In the genomic region with DNA sequence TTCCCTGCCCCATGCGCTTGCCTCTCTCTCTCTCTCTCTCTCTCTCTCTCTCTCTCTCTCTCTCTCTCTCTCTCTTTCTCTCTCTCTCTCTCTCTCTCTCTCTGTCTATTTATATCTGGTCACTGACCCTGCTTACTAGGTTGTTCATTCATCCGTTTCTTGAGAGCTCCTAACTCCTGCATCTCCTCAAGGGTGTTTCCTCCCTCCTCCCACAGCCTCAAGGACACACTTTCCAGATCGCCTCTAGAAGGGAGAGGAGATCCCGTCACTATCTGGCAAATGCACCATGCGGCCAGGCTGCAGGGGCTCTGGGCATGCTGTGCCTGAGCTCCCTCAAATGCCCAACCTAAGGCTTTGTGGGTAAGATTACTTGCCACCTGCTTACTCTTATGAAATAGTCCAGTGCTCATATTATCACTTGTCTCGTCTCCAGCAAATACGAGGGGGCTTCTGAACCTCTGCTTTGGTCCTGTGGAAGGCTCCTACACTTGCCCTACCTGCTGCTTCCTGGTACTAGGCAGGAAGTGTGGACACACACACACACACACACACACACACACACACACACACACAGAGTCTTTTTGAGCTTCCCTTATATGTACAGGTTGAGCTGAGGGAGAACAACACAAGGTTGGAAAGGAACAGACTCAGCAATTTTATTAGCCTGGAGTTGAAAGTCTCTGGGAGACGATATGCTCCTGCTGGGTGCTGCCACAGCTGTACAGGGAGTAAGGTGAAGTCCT, we compare ENCODE assay signal across 17 mouse cellular contexts. TPM values are rescaled to one million over a fixed set of nuclear protein-coding genes. Genes with fewer than 3 reads are reported as not detected.
DNase-seq lines count a peak whose midpoint lies in the region; ATAC-seq and TF ChIP-seq lines count a peak whose summit lies in the region.
"Had no signal": no experiment of that assay in that cellular context is flagged by ENCODE, and none has a peak within 500 bp of the region (broad histone marks: within the 10 kb centered on the region; RNA-seq: fewer than 3 reads in every experiment).

No protein-coding gene starts in this region.

- no peaks in the 10 kb centered on the region for H3K9me3 ChIP-seq in kidney, embryonic 15.5 days (replicated peaks)
- H3K9me3 ChIP-seq in hindbrain, embryonic 11.5 days (ENCODE audit: control insufficient read depth, low read length): no peaks in the 10 kb centered on the region
- H3K9me3 ChIP-seq: midbrain, embryonic 13.5 days had no signal

- 27% methylated on average over 7 of the region's 8 CpGs for WGBS in kidney, adult 2 months
- 59% methylated on average over 8 of the region's 8 CpGs for WGBS in kidney, embryonic 15.5 days
- WGBS in hindbrain, embryonic 11.5 days: 87% methylated on average over 8 of the region's 8 CpGs

- H3K4me1 ChIP-seq in kidney, adult 2 months (ENCODE audit: control insufficient read depth, insufficient read depth, low read length): peaks cover 43% of the 10 kb centered on the region
- H3K4me1 ChIP-seq in kidney, embryonic 15.5 days: peaks cover 55% of the 10 kb centered on the region
- no peaks in the 10 kb centered on the region for H3K4me1 ChIP-seq in hindbrain, embryonic 11.5 days (replicated peaks; ENCODE audit: control insufficient read depth, insufficient read depth, low read length)
- H3K4me1 ChIP-seq: midbrain, embryonic 13.5 days had no signal

- peak overlapping the region; percentile 54 for H3K4me3 ChIP-seq in gastrocnemius, adult 2 months
- H3K4me3 ChIP-seq in kidney, adult 2 months (ENCODE audit: insufficient read depth, low read depth, low read length): no peak overlapping the region
- H3K4me3 ChIP-seq in kidney, embryonic 15.5 days (replicated peaks): no peak overlapping the region
- no peak overlapping the region for H3K4me3 ChIP-seq in hindbrain, embryonic 11.5 days (ENCODE audit: low read depth, low read length)
- H3K4me3 ChIP-seq: embryonic facial prominence, embryonic 13.5 days; midbrain, embryonic 13.5 days; neural tube, embryonic 13.5 days had no signal

- no peak overlapping the region for H3K9ac ChIP-seq in kidney, embryonic 15.5 days
- no peak overlapping the region for H3K9ac ChIP-seq in hindbrain, embryonic 11.5 days (ENCODE audit: low read depth, low read length)
- H3K9ac ChIP-seq: embryonic facial prominence, embryonic 13.5 days; midbrain, embryonic 13.5 days; neural tube, embryonic 13.5 days had no signal

- ATAC-seq in kidney, embryonic 15.5 days (replicated peaks; ENCODE audit: low FRiP score): no peak
- ATAC-seq in hindbrain, embryonic 11.5 days (ENCODE audit: low FRiP score): no peak
- ATAC-seq: forebrain, embryonic 14.5 days had no signal

- H3K27ac ChIP-seq in gastrocnemius, adult 2 months: peak overlapping the region; percentile 70
- H3K27ac ChIP-seq in kidney, adult 2 months (ENCODE audit: insufficient read depth, low read depth, low read length): peak overlapping the region; percentile 63
- peak overlapping the region; percentile 82 for H3K27ac ChIP-seq in kidney, embryonic 15.5 days
- no peak overlapping the region for H3K27ac ChIP-seq in hindbrain, embryonic 11.5 days (ENCODE audit: low read depth, low read length)
- H3K27ac ChIP-seq: embryonic facial prominence, embryonic 13.5 days; midbrain, embryonic 13.5 days had no signal

- no peak for TF ChIP-seq CTCF in gastrocnemius, adult 2 months (IDR thresholded peaks at IDR 0.05)
- TF ChIP-seq CTCF in kidney, adult 2 months (conservative IDR thresholded peaks at IDR 0.05; ENCODE audit: insufficient read depth, insufficient read length, low read depth, low read length): no peak

- H3K36me3 ChIP-seq in kidney, adult 2 months (ENCODE audit: control insufficient read depth, insufficient read depth, low read length): no peaks in the 10 kb centered on the region
- peaks cover 6% of the 10 kb centered on the region; the same call in 1 of the 2 replicates for H3K36me3 ChIP-seq in kidney, embryonic 15.5 days
- no peaks in the 10 kb centered on the region for H3K36me3 ChIP-seq in hindbrain, embryonic 11.5 days (ENCODE audit: control insufficient read depth, insufficient read depth, low read length)

- intact Hi-C loops in gastrocnemius, adult 2 months (cut with DNase I): no loop called here

- no peaks in the 10 kb centered on the region for H3K27me3 ChIP-seq in kidney, adult 2 months (replicated peaks; ENCODE audit: control insufficient read depth, insufficient read depth, low read length)
- H3K27me3 ChIP-seq in kidney, embryonic 15.5 days: no peaks in the 10 kb centered on the region
- H3K27me3 ChIP-seq in hindbrain, embryonic 11.5 days (ENCODE audit: control insufficient read depth, insufficient read depth, low read length): no peaks in the 10 kb centered on the region
- H3K27me3 ChIP-seq: embryonic facial prominence, embryonic 13.5 days; midbrain, embryonic 13.5 days; neural tube, embryonic 13.5 days had no signal

- no peak for DNase-seq in gastrocnemius, adult 2 months
- DNase-seq in gastrocnemius, postnatal 10 days: no peak
- peak; percentile 68 for DNase-seq in kidney, adult 2 months
- no peak for DNase-seq in kidney, adult 18-20 months
- no peak for DNase-seq in thymus, postnatal 14 days
- no peak for DNase-seq in hindbrain, embryonic 11.5 days (ENCODE audit: low spot score)
- no peak for DNase-seq in c-Kit-positive CD71-positive TER-119-positive erythroid progenitor cells, embryonic 14.5 days (ENCODE audit: low spot score)
- DNase-seq: thymus, postnatal 25 days had no signal

- no peak for TF ChIP-seq POLR2A in kidney, adult 2 months (IDR thresholded peaks at IDR 0.05; ENCODE audit: low read depth, low read length)

- H3K4me2 ChIP-seq in kidney, embryonic 15.5 days: no peak overlapping the region
- no peak overlapping the region for H3K4me2 ChIP-seq in hindbrain, embryonic 11.5 days (replicated peaks; ENCODE audit: low read depth, low read length)
- H3K4me2 ChIP-seq: embryonic facial prominence, embryonic 13.5 days; midbrain, embryonic 13.5 days; neural tube, embryonic 13.5 days had no signal

RNA-seq across cellular contexts. Expression of a gene that starts 3.4 kb away (rescaled TPM):
- total RNA-seq in gastrocnemius, adult 2 months (2021): 10 to 100 TPM; 13.9 to 22.2 TPM
- 10 to 100 TPM; 40.1 to 47.0 TPM for total RNA-seq in gastrocnemius, postnatal 10 days (2021)
- 87.9 and 89.2 TPM in 2 replicates for polyA plus RNA-seq in kidney, adult 2 months (2012; rRNA removed)
- polyA plus RNA-seq in kidney, embryonic 15.5 days (2015; fragmentation: Nextera tagmentation; extraction: Ambion mirVana): 55.4 and 68.7 TPM in 2 replicates
- 2.0 and 2.5 TPM in 2 replicates for polyA plus RNA-seq in hindbrain, embryonic 11.5 days (2014; fragmentation: Nextera tagmentation; extraction: Ambion mirVana)

RNA-seq across cellular contexts. Expression of a gene that starts 14.6 kb away (rescaled TPM):
- 10 to 100 TPM; 17.1 to 20.2 TPM for total RNA-seq in gastrocnemius, adult 2 months (2021)
- total RNA-seq in gastrocnemius, postnatal 10 days (2021): 10 to 100 TPM; 11.9 to 14.1 TPM
- 35.3 and 36.5 TPM in 2 replicates for polyA plus RNA-seq in kidney, adult 2 months (2012; rRNA removed)
- 12.8 and 16.4 TPM in 2 replicates for polyA plus RNA-seq in kidney, embryonic 15.5 days (2015; fragmentation: Nextera tagmentation; extraction: Ambion mirVana)
- polyA plus RNA-seq in hindbrain, embryonic 11.5 days (2014; fragmentation: Nextera tagmentation; extraction: Ambion mirVana): 13.9 and 17.2 TPM in 2 replicates

RNA-seq across cellular contexts. Expression of a gene that starts 20.2 kb away (rescaled TPM):
- total RNA-seq in gastrocnemius, adult 2 months (2021): not detected
- not detected for total RNA-seq in gastrocnemius, postnatal 10 days (2021)
- not detected in 2 replicates for polyA plus RNA-seq in kidney, adult 2 months (2012; rRNA removed)
- polyA plus RNA-seq in kidney, embryonic 15.5 days (2015; fragmentation: Nextera tagmentation; extraction: Ambion mirVana): not detected in 2 replicates
- not detected in 2 replicates for polyA plus RNA-seq in hindbrain, embryonic 11.5 days (2014; fragmentation: Nextera tagmentation; extraction: Ambion mirVana)
- total RNA-seq: adrenal gland, adult 8-10 months; gastrocnemius, postnatal 25 days; liver, adult 2 months had no signal
- polyA plus RNA-seq: C2C12; embryonic facial prominence, embryonic 13.5 days; forebrain, embryonic 14.5 days; liver, adult 2 months; midbrain, embryonic 13.5 days; neural tube, embryonic 13.5 days had no signal

RNA-seq across cellular contexts. Expression of a gene that starts 24.4 kb away (rescaled TPM):
- 10 to 100 TPM; 27.8 to 33.5 TPM for total RNA-seq in gastrocnemius, adult 2 months (2021)
- total RNA-seq in gastrocnemius, postnatal 10 days (2021): 10 to 100 TPM; 18.5 to 25.2 TPM
- 49.2 and 73.1 TPM in 2 replicates for polyA plus RNA-seq in kidney, adult 2 months (2012; rRNA removed)
- polyA plus RNA-seq in kidney, embryonic 15.5 days (2015; fragmentation: Nextera tagmentation; extraction: Ambion mirVana): 43.8 and 47.3 TPM in 2 replicates
- polyA plus RNA-seq in hindbrain, embryonic 11.5 days (2014; fragmentation: Nextera tagmentation; extraction: Ambion mirVana): 35.3 and 37.8 TPM in 2 replicates

RNA-seq across cellular contexts. Expression of a gene that starts 24.5 kb away (rescaled TPM):
- not detected for total RNA-seq in gastrocnemius, adult 2 months (2021)
- 1 to 10 TPM in 1 of 2 experiments, not detected in 1; 5.4 TPM for total RNA-seq in gastrocnemius, postnatal 10 days (2021)
- 0.42 and 0.49 TPM in 2 replicates for polyA plus RNA-seq in kidney, adult 2 months (2012; rRNA removed)
- not detected in 2 replicates for polyA plus RNA-seq in kidney, embryonic 15.5 days (2015; fragmentation: Nextera tagmentation; extraction: Ambion mirVana)
- not detected in 2 replicates for polyA plus RNA-seq in hindbrain, embryonic 11.5 days (2014; fragmentation: Nextera tagmentation; extraction: Ambion mirVana)
- total RNA-seq: liver, adult 2 months had no signal
- polyA plus RNA-seq: embryonic facial prominence, embryonic 13.5 days; forebrain, embryonic 14.5 days; liver, adult 2 months; neural tube, embryonic 13.5 days had no signal

Comparison
In these comparisons a context has a peak if more than half of its experiments do, and no peak if none do; other contexts are left out.
1. RNA of a gene that starts 3.4 kb away (polyA plus RNA-seq): 87.9 to 89.2 TPM in kidney, adult 2 months and 55.4 to 68.7 TPM in kidney, embryonic 15.5 days; 2.0 to 2.5 TPM in hindbrain, embryonic 11.5 days; every median in the first group is over 10 times any median in the second.